Comparison of ENCODE assay signal across 25 mouse cellular contexts in the genomic region with DNA sequence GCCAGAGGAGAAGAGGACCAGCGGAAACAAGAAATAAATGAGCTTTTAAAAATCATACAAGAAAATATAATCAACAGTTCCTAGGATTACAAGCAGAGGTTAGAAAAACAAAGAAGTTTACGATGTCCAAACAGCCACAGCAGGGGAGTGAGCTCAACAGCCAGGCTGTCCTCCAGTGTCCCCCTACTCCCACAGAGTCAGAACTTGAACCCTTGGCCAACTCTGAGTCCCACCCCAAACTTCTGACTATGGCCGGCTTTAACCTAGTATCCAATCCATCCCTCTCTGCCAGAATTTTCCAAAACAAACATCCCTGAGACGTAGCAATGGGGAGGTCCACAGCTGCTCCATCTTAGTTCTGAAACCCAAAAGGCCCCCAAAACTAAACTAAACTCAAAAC. TPM values are rescaled to one million over a fixed set of nuclear protein-coding genes. Genes with fewer than 3 reads are reported as not detected.
DNase-seq lines count a peak whose midpoint lies in the region; ATAC-seq lines count a peak whose summit lies in the region.
"Had no signal": no experiment of that assay in that cellular context is flagged by ENCODE, and none has a peak within 500 bp of the region (broad histone marks: within the 10 kb centered on the region; RNA-seq: fewer than 3 reads in every experiment).

No protein-coding gene starts in this region.

- 0 out of 2 replicates have a peak overlapping the region, but pooled peaks have one; percentile 7 for H3K27ac ChIP-seq in heart, embryonic 15.5 days
- H3K27ac ChIP-seq in heart, embryonic 10.5 days = no peak overlapping the region
- H3K27ac ChIP-seq in kidney, embryonic 14.5 days (ENCODE audit: low read depth, low read length) = peak overlapping the region; percentile 88; the same call in 1 of the 2 replicates
- H3K27ac ChIP-seq in kidney, embryonic 16.5 days (ENCODE audit: low read length) = peak overlapping the region; percentile 90
- H3K27ac ChIP-seq: hindbrain, embryonic 14.5 days; left cerebral cortex, adult 2 months; liver, embryonic 15.5 days; neural tube, embryonic 12.5 days had no signal

- H3K9me3 ChIP-seq in heart, embryonic 15.5 days (replicated peaks) = no peaks in the 10 kb centered on the region
- no peaks in the 10 kb centered on the region for H3K9me3 ChIP-seq in heart, embryonic 10.5 days
- H3K9me3 ChIP-seq in kidney, embryonic 14.5 days (ENCODE audit: control insufficient read depth, low read length) = no peaks in the 10 kb centered on the region
- no peaks in the 10 kb centered on the region for H3K9me3 ChIP-seq in kidney, embryonic 16.5 days (ENCODE audit: low read length)
- H3K9me3 ChIP-seq: limb, embryonic 12.5 days; liver, embryonic 15.5 days; neural tube, embryonic 12.5 days had no signal

- no peak overlapping the region for H3K4me2 ChIP-seq in heart, embryonic 15.5 days
- H3K4me2 ChIP-seq in kidney, embryonic 14.5 days (replicated peaks; ENCODE audit: low read depth, low read length) = no peak overlapping the region
- no peak overlapping the region for H3K4me2 ChIP-seq in kidney, embryonic 16.5 days (replicated peaks; ENCODE audit: low read depth, low read length)
- H3K4me2 ChIP-seq: hindbrain, embryonic 14.5 days; limb, embryonic 12.5 days; liver, embryonic 15.5 days; lung, embryonic 14.5 days; midbrain, embryonic 11.5 days; neural tube, embryonic 12.5 days had no signal

- H3K36me3 ChIP-seq in heart, embryonic 15.5 days = no peaks in the 10 kb centered on the region
- no peaks in the 10 kb centered on the region for H3K36me3 ChIP-seq in heart, embryonic 10.5 days
- no peaks in the 10 kb centered on the region for H3K36me3 ChIP-seq in kidney, embryonic 14.5 days (ENCODE audit: control insufficient read depth, insufficient read depth, low read length)
- H3K36me3 ChIP-seq in kidney, embryonic 16.5 days (ENCODE audit: insufficient read depth, low read length) = no peaks in the 10 kb centered on the region
- H3K36me3 ChIP-seq: limb, embryonic 12.5 days; liver, embryonic 15.5 days; neural tube, embryonic 12.5 days had no signal

- no peaks in the 10 kb centered on the region for H3K27me3 ChIP-seq in heart, embryonic 15.5 days
- no peaks in the 10 kb centered on the region for H3K27me3 ChIP-seq in heart, embryonic 10.5 days (ENCODE audit: insufficient read depth, poor library complexity, severe bottlenecking)
- no peaks in the 10 kb centered on the region for H3K27me3 ChIP-seq in kidney, embryonic 14.5 days (ENCODE audit: control insufficient read depth, insufficient read depth, low read length)
- no peaks in the 10 kb centered on the region for H3K27me3 ChIP-seq in kidney, embryonic 16.5 days (ENCODE audit: insufficient read depth, low read length)
- H3K27me3 ChIP-seq: limb, embryonic 12.5 days; liver, embryonic 15.5 days; neural tube, embryonic 12.5 days had no signal

- no peak overlapping the region for H3K9ac ChIP-seq in heart, embryonic 15.5 days
- no peak overlapping the region for H3K9ac ChIP-seq in kidney, embryonic 14.5 days (ENCODE audit: low read depth, low read length)
- H3K9ac ChIP-seq in kidney, embryonic 16.5 days (replicated peaks; ENCODE audit: low read length) = no peak overlapping the region
- H3K9ac ChIP-seq: hindbrain, embryonic 14.5 days; limb, embryonic 12.5 days; liver, embryonic 15.5 days; lung, embryonic 14.5 days; neural tube, embryonic 12.5 days had no signal

- DNase-seq in heart, embryonic 10.5 days (ENCODE audit: low spot score) = no peak
- no peak for DNase-seq in kidney, adult 8-10 months
- DNase-seq in adrenal gland, postnatal 10 days = no peak
- no peak for DNase-seq in spleen, postnatal 36 days (ENCODE audit: low spot score in 2 of 2)
- DNase-seq: adrenal gland, postnatal 25 days; cerebellum, adult 18-20 months; cerebellum, postnatal 10 days; gastrocnemius, postnatal 10 days; heart, postnatal 4 days; lung, embryonic 14.5 days; lung, postnatal 14 days; thymus, postnatal 4 days had no signal

- ATAC-seq in heart, embryonic 15.5 days (replicated peaks; ENCODE audit: insufficient number of reproducible peaks, insufficient read depth, low FRiP score, low read depth) = no peak
- peak; percentile 53 for ATAC-seq in kidney, embryonic 14.5 days (ENCODE audit: low FRiP score, low TSS enrichment)
- ATAC-seq in kidney, embryonic 16.5 days (ENCODE audit: low FRiP score, low TSS enrichment) = peak; percentile 59; the same call in 1 of the 2 replicates
- ATAC-seq: CD4-positive, CD25-positive, alpha-beta regulatory T cell, adult 4 months; forebrain, embryonic 16.5 days; inflammation-experienced regulatory T-cells, adult 6 months had no signal

- 62% methylated on average over 4 of the region's 4 CpGs for WGBS in heart, embryonic 15.5 days
- WGBS in heart, embryonic 10.5 days = 66% methylated on average over 4 of the region's 4 CpGs
- 32% methylated on average over 4 of the region's 4 CpGs for WGBS in kidney, embryonic 14.5 days
- WGBS in kidney, embryonic 16.5 days = 31% methylated on average over 4 of the region's 4 CpGs

- peaks cover 21% of the 10 kb centered on the region for H3K4me1 ChIP-seq in heart, embryonic 15.5 days (replicated peaks)
- peaks cover 36% of the 10 kb centered on the region for H3K4me1 ChIP-seq in heart, embryonic 10.5 days
- peaks cover 25% of the 10 kb centered on the region for H3K4me1 ChIP-seq in kidney, embryonic 14.5 days (ENCODE audit: control insufficient read depth, insufficient read depth, low read length)
- peaks cover 35% of the 10 kb centered on the region for H3K4me1 ChIP-seq in kidney, embryonic 16.5 days (ENCODE audit: insufficient read depth, low read length)
- H3K4me1 ChIP-seq: liver, embryonic 15.5 days; neural tube, embryonic 12.5 days had no signal

- H3K4me3 ChIP-seq in heart, embryonic 15.5 days = no peak overlapping the region
- no peak overlapping the region for H3K4me3 ChIP-seq in heart, embryonic 10.5 days
- no peak overlapping the region for H3K4me3 ChIP-seq in kidney, embryonic 14.5 days (ENCODE audit: low read length)
- no peak overlapping the region for H3K4me3 ChIP-seq in kidney, embryonic 16.5 days (ENCODE audit: low read length)
- H3K4me3 ChIP-seq: erythroblast, embryonic 14.5 days; left cerebral cortex, adult 2 months; limb, embryonic 12.5 days; liver, embryonic 15.5 days; neural tube, embryonic 12.5 days had no signal

RNA-seq across cellular contexts. Expression of a gene that starts 45.0 kb away (rescaled TPM):
- polyA plus RNA-seq in heart, embryonic 15.5 days (2015; fragmentation: Nextera tagmentation; extraction: Ambion mirVana) = 4.5 and 6.2 TPM in 2 replicates
- 4.2 and 8.5 TPM in 2 replicates for polyA plus RNA-seq in heart, embryonic 10.5 days (2016; fragmentation: Nextera tagmentation; extraction: Ambion mirVana)
- 13.8 and 16.2 TPM in 2 replicates for polyA plus RNA-seq in kidney, embryonic 14.5 days (2014; fragmentation: Nextera tagmentation; extraction: Ambion mirVana)
- polyA plus RNA-seq in kidney, embryonic 16.5 days (2015; fragmentation: Nextera tagmentation; extraction: Ambion mirVana) = 11.5 and 12.8 TPM in 2 replicates
- total RNA-seq in adrenal gland, postnatal 10 days (2021) = 10 to 100 TPM; 18.5 to 23.2 TPM
- polyA plus RNA-seq: CD4-positive, CD25-positive, alpha-beta regulatory T cell, adult 4 months; inflammation-experienced regulatory T-cells, adult 6 months had no signal
